Mouse (Mus musculus): ENCODE data around the gene a. TPM values are rescaled to one million over a fixed set of nuclear protein-coding genes. Genes with fewer than 3 reads are reported as not detected.

a gene
- total RNA-seq, 2 experiments from 2014 or later, result not detected

DNA sequence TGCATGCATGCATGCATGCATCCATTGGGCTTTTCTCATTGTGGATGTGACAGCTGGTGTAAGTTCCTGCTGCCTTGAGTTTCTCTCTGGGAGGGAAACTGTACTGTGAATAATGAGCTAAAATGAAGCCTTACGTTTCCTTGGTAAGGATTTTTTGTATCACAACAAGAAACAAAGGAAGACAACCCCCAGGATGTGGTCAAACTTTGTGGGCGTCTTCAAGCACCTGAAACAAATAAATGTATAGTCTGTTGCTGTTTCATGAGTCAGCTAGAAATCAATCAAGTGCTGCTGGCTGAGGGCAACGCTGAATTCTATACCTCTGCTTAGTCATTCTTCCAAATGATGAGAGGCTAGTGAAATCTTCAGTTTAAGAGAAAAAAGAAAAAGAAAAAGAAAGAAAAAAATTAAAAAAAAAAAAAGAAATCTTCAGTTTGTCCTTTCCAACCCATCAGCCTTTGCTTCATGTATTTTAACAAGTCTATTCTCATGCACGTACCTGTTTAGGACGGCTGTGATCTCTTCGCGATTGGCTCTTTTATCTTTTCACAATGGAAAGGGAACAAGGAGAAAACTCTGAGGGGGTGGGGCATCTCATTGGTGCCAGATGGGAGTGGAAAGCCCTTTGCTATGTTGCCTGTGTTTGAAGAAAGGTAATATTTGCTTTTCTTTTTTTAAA lies 288.4 kb downstream of the a start:
- DNase-seq (ENCODE audit: low spot score in 2 of 2), result no peak
- no peak for TF ChIP-seq CTCF (conservative IDR thresholded peaks at IDR 0.05)
- no peak overlapping the region for H3K4me3 ChIP-seq
- H3K27ac ChIP-seq, result no peak overlapping the region

- H3K4me3 ChIP-seq, result no peak overlapping the region
- no peak for TF ChIP-seq CTCF (conservative IDR thresholded peaks at IDR 0.05)
Measured at GRCm38 (mm10) chr2:155080179-155080530, 289.0 kb downstream of the a start.

GRCm38 (mm10) chr2:155081056-155081455 lies 289.9 kb downstream of the a start:
- Histone ChIP-seq H3K27ac (no peak overlapping the region), H3K4me3 (no peak overlapping the region)
- no peak for DNase-seq (ENCODE audit: low spot score in 2 of 2)
- TF ChIP-seq CTCF (conservative IDR thresholded peaks at IDR 0.05), result no peak

More at GRCm38 (mm10) chr2:155080179-155080530, 289.0 kb downstream of the a start:
- DNase-seq (ENCODE audit: low spot score in 2 of 2), result no peak
- no peak overlapping the region for H3K27ac ChIP-seq

DNA sequence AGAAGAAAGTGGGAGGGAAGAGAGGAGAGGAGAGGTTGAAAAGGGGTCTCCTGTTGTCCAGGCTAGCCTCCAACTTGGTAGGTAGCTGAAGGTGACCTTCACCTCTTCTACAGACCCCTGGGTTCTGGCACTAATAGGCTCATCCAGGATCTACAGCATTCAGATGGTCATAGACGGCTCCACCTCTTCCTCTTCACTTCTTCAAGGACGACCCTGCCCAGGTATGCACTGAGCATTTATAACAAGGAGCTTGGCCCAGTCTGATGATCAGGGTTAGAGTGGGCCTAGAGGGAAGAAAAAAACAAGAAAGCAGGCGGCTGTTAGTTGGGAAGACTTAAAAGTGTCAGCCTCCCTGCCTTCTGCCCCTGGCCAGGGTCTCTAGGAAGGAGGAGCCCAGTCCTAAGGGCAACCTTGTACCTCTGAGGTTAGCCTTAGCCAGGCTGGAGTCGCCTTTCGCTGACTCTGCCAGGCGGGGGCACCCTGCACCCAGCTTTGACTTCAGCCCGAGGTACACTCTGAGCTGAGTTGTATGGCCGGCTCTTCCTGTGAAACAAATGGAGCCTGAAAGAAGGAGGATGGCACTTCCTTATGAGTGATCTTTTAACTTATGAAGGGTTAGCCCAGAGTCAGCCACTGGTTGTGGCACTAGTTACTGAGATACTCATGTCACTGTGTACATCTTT lies 291.1 kb downstream of the a start:
- peak; percentile 34 to 73 for DNase-seq (ENCODE audit: low spot score in 2 of 2)
- H3K27ac ChIP-seq, result no peak overlapping the region
- no peak overlapping the region for H3K4me3 ChIP-seq
- TF ChIP-seq CTCF (conservative IDR thresholded peaks at IDR 0.05), result peak; percentile 88

DNA sequence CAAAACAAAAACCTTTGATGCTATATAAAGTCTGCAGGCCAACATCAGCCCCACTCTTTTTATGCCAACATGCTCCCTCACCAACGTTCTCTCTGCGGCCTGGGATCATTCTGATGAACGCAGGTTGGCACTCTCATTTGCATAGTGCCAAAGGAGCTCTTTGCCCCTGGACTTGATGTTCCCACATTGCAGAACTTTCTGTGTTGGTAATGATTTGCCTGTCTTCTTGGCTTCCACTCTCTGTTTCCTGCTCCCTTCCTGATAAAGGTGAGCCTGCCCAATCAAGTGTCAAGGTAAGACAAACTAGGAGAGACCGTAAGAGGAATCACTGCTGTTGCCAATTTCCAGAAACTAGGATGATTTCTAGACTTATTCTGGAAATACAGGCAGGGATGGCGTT lies 293.3 kb downstream of the a start:
- no peak for TF ChIP-seq CTCF (conservative IDR thresholded peaks at IDR 0.05)
- Histone ChIP-seq H3K27ac (no peak overlapping the region), H3K4me3 (no peak overlapping the region)
- DNase-seq (ENCODE audit: low spot score in 2 of 2), result no peak

- no peak for DNase-seq (ENCODE audit: low spot score in 2 of 2)
- Histone ChIP-seq H3K27ac (no peak overlapping the region), H3K4me3 (no peak overlapping the region)
- no peak for TF ChIP-seq CTCF (conservative IDR thresholded peaks at IDR 0.05)
Measured at GRCm38 (mm10) chr2:155086328-155086727, 295.1 kb downstream of the a start.

DNA sequence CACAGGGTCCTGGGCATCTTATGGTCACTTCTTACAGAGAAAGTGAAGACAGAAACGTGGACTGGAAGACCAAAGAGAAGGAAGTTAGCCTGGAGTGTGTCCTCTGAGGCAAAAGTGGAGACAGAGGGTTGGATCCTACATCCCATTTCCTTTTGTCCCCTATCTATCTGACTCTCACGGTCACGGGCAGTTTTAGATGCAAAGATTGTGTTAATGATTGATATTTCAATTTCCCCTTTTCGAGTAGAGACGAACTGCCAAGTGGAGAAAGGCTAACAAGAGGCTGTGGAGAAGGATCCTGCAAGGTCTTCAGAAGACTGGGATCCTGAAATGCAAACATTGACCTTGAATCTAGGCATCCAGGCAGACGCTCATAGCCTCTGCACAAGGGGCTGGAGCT lies 297.1 kb downstream of the a start:
- no peak for TF ChIP-seq CTCF (conservative IDR thresholded peaks at IDR 0.05)
- H3K27ac ChIP-seq, result no peak overlapping the region
- no peak overlapping the region for H3K4me3 ChIP-seq
- no peak for DNase-seq (ENCODE audit: low spot score in 2 of 2)

DNA sequence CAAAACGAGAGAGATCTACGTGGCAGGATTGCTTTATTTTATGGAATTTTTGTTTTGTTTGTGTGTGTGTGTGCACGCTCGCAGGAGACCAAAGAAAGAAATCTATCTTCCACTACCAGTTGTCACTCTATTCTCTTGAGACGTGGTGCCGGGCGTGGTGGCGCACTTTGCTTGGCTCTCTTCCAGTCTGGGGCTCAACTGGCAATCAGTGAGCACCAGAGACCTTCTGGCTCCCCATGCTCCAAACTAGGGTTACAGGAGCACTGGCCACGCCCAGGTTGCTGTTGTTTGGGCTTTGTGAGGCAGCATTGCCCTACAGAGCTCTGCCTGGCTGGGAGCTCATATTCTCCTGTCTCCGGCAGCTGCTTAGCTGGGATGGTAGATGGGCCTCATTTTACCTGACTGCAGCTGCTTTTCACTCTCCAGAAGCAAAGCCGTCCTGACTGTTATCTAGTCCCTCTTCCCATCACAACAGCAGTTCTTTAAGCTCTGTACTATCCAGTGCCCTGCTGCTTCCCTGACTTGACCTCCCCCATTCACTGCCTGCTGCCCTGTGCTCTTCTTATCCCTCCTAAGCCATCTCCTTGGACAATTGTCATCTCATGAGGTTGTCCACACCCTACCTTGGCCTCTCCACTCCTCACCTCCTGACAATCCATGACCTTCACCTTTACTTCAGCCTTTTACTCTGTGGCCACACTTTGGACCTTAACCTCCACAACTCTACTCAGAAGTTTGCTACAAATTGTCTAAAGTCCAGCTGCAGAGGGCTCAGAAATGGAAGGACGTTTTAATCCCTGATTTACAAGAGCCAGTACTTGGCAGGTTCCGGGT lies 299.9 kb downstream of the a start:
- DNase-seq (ENCODE audit: low spot score in 2 of 2), result no peak

GRCm38 (mm10) chr2:155091743-155092075 lies 300.5 kb downstream of the a start:
- no peak for DNase-seq (ENCODE audit: low spot score in 2 of 2)
- no peak for TF ChIP-seq CTCF (conservative IDR thresholded peaks at IDR 0.05)
- Histone ChIP-seq H3K4me3 (no peak overlapping the region), H3K27ac (no peak overlapping the region)

More for the DNA sequence above, 299.9 kb downstream of the a start:
- no peak for TF ChIP-seq CTCF (conservative IDR thresholded peaks at IDR 0.05)
- Histone ChIP-seq H3K27ac (no peak overlapping the region), H3K4me3 (no peak overlapping the region)

DNA sequence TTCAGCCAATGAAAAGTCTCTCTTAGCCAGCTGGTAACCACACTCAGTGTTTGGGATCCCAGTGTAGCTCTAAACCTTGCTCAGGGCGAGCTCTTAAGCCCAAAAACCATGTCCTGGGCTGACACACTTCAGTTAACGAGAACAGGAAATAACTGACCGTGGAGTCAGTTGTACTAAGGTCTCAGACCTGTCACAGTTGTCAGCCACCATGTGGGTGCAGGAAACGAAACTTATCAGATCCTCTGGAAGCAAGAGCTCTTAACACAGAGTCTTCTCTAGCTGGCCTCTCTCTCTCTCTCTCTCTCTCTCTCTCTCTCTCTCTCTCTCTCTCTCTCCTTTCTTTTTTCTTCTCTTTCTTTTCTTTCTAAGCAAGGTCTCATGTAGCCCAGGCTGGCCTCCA lies 302.2 kb downstream of the a start:
- DNase-seq (ENCODE audit: low spot score in 2 of 2), result no peak
- TF ChIP-seq CTCF (conservative IDR thresholded peaks at IDR 0.05), result no peak
- H3K27ac ChIP-seq, result no peak overlapping the region
- H3K4me3 ChIP-seq, result no peak overlapping the region

- peak overlapping the region; percentile 77 for H3K27ac ChIP-seq
- TF ChIP-seq CTCF (conservative IDR thresholded peaks at IDR 0.05), result peak; percentile 63
- DNase-seq (ENCODE audit: low spot score in 2 of 2), result no peak
- H3K4me3 ChIP-seq, result no peak overlapping the region
Measured at GRCm38 (mm10) chr2:155098720-155099380, 307.6 kb downstream of the a start.

- Histone ChIP-seq H3K4me3 (no peak overlapping the region), H3K27ac (peak overlapping the region; percentile 77)
- TF ChIP-seq CTCF (conservative IDR thresholded peaks at IDR 0.05), result no peak
- DNase-seq (ENCODE audit: low spot score in 2 of 2), result peak in 1 of 2 experiments; percentile 39
Measured at GRCm38 (mm10) chr2:155099421-155099820, 308.2 kb downstream of the a start.
